Mouse (Mus musculus): Measurements from ENCODE around the gene Fbxl17.

GRCm38 (mm10) chr17:63010830-63011229, 489.0 kb downstream of the Fbxl17 start:
- no peak for TF ChIP-seq CTCF (IDR thresholded peaks at IDR 0.05; ENCODE audit: borderline replicate concordance, control insufficient read depth, extremely low read depth, insufficient read depth, low read length, poor library complexity)
- no peak for TF ChIP-seq POLR2A (IDR thresholded peaks at IDR 0.05; ENCODE audit: control insufficient read depth, extremely low read depth, insufficient read depth, low read length, poor library complexity)
